Mouse (Mus musculus): ENCODE results near the gene Enam.
"Not testable (repeated sequence)": the region's sequence is repeated elsewhere in the genome, so short reads cannot be mapped to it uniquely, and the experiment has no call there.

Gene Enam

GRCm38 (mm10) chr5:88487675-88488074, at the start of gene Enam:
TSS of gene Enam (plus strand) at chr5:88487975.
- no peak for DNase-seq

GRCm38 (mm10) chr5:88455691-88456090, 32.1 kb upstream of the Enam start, which contains the start of gene Ambn:
TSS of gene Ambn (plus strand) at chr5:88455991.
- no peak for DNase-seq

GRCm38 (mm10) chr5:88467471-88467870, 20.3 kb upstream of the Enam start:
- DNase-seq: no peak

- DNase-seq: no peak
Measured at GRCm38 (mm10) chr5:88468807-88469704, 18.7 kb upstream of the Enam start.

GRCm38 (mm10) chr5:88489004-88489403, 1.2 kb downstream of the Enam start:
- DNase-seq: no peak

- DNase-seq: no peak
Measured at GRCm38 (mm10) chr5:88491111-88491510, 3.3 kb downstream of the Enam start.

- DNase-seq: no peak
Measured at GRCm38 (mm10) chr5:88499781-88500180, 12.0 kb downstream of the Enam start.

GRCm38 (mm10) chr5:88508555-88508954, 20.8 kb downstream of the Enam start:
- no peak for DNase-seq

- no peak for DNase-seq
Measured at GRCm38 (mm10) chr5:88508990-88509389, 21.2 kb downstream of the Enam start.

GRCm38 (mm10) chr5:88519232-88519631, 31.5 kb downstream of the Enam start:
- peak; percentile 28 for DNase-seq

- no peak for DNase-seq
Measured at GRCm38 (mm10) chr5:88527657-88528056, 39.9 kb downstream of the Enam start, which contains the start of gene Jchain. TSS of gene Jchain (minus strand) at chr5:88527891.

GRCm38 (mm10) chr5:88530908-88531307, 43.1 kb downstream of the Enam start:
- DNase-seq: no peak

GRCm38 (mm10) chr5:88534697-88535096, 46.9 kb downstream of the Enam start:
- no peak for DNase-seq

- DNase-seq: no peak
Measured at GRCm38 (mm10) chr5:88540845-88541244, 53.1 kb downstream of the Enam start.

GRCm38 (mm10) chr5:88542651-88543282, 55.0 kb downstream of the Enam start:
- DNase-seq: peak; percentile 41

- DNase-seq: not testable (repeated sequence)
Measured at GRCm38 (mm10) chr5:88544411-88544810, 56.6 kb downstream of the Enam start.

GRCm38 (mm10) chr5:88545536-88545935, 57.8 kb downstream of the Enam start:
- DNase-seq: no peak

GRCm38 (mm10) chr5:88553271-88554085, 65.7 kb downstream of the Enam start:
- no peak for DNase-seq

- peak; percentile 97 for DNase-seq
Measured at GRCm38 (mm10) chr5:88554086-88554886, 66.5 kb downstream of the Enam start, which contains the start of gene Utp3. TSS of gene Utp3 (plus strand) at chr5:88554462.

Measured in cerebellum, adult 8-10 months (tissue).